Mouse (Mus musculus) G1E (cell line): ENCODE results near the gene Izumo1r.

ENCODE experiments used
- CTCF ChIP-seq: IDR thresholded peaks from 2 replicates; pipeline ENCODE4 v1.5.1; 2012; ENCODE audit warnings: low read depth, low read length, inconsistent platforms, mixed read lengths
- GATA1 ChIP-seq: IDR thresholded peaks from 2 replicates; pipeline ENCODE4 v1.6.1; 2012; ENCODE audit warnings: borderline replicate concordance, low read length, inconsistent platforms, mixed read lengths
- TAL1 ChIP-seq: conservative IDR thresholded peaks from 2 replicates; pipeline ENCODE4 v1.6.1; 2012; ENCODE audit warnings: low read depth, low read length, inconsistent platforms, mixed read lengths

DNA sequence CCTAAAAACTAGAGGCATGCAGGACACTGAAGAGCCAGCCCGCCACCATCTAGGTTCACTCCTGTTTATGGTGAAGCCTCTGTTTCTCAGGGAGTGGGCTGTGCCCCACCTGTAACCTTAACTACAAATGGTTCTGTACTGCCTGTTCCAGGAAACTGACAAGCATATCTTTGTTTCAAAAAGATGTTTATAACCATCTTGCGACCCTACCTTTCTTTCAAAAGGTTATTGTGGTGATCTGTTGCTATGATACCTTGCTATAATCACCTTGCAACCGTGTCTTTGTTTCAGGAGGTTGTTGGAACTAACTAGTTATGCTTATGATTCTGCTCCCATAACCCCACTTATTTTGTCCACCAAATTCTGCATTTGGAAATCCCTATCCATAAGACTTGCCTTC is 59.8 kb downstream of the Izumo1r start:
- no peak for TF ChIP-seq CTCF
- no peak for TF ChIP-seq TAL1
- no peak for TF ChIP-seq GATA1
